Mouse (Mus musculus): ENCODE measurements around the gene Lhfpl4. TPM values are rescaled to one million over a fixed set of nuclear protein-coding genes. Genes with fewer than 3 reads are reported as not detected.

Gene Lhfpl4
- polyA plus RNA-seq (2015; fragmentation: Nextera tagmentation; extraction: Ambion mirVana), result 68.3 and 69.2 TPM in 2 replicates

DNA sequence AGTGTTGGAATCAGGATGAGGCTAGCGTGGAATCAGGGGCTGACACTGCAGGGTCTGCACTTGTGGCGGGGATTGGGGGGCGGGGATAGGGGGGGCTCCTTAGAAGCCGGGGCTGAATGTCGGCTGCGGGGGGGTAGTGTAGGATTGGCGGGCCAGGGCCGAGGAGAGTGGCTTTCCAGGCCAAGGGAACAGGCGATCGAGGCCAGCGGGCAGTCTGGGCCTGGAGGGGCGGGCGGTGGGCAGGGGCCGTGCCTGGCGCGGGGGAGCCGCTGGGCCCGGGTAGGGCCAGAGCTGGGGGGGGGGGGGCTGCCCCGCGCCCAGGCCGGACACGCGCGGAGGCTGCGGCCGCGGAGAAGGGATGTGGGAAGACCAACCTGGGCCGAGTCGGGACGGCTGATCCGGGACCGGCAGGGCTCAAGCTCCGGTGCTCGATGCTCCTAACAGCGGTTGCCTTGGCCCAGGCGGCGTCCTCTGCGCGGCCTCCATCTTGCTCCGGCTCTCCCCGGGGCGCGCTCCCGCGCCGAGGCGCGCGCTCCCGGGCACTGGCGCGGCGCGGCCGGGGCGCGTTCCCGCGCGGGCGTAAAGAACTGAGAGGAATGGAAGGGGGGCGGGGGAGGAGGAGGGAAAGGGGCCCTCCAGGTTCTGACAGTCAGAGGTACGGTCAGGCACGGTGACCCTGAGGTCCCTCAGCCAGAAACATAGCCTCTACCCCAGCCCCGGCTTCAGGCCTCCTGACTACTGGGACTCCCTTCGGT, at the start of gene Lhfpl4:
Gene Lhfpl4, minus strand, starts transcription at position 544 of the 755 bp plus-strand sequence.
- ATAC-seq, result peak; percentile 86
- peak within 1 kb of the TSS; percentile 83 for H3K27ac ChIP-seq (ENCODE audit: low read length)
- no peaks in the 10 kb centered on the region for H3K27me3 ChIP-seq (ENCODE audit: control insufficient read depth, insufficient read depth, low read depth, low read length)
- no peaks in the 10 kb centered on the region for H3K9me3 ChIP-seq (replicated peaks; ENCODE audit: control insufficient read depth, low read length, poor library complexity, severe bottlenecking)
- H3K4me1 ChIP-seq (ENCODE audit: control insufficient read depth, insufficient read depth, low read length), result peaks cover 34% of the 10 kb centered on the region
- H3K4me3 ChIP-seq (ENCODE audit: low read depth, low read length), result peak within 1 kb of the TSS; percentile 78
- WGBS, result under 1% methylated on average over 55 of the region's 66 CpGs
- H3K4me2 ChIP-seq (ENCODE audit: low read length), result peak within 1 kb of the TSS; percentile 83
- peak within 1 kb of the TSS; percentile 94 for H3K9ac ChIP-seq (ENCODE audit: low read depth, low read length)
- no peaks in the 10 kb centered on the region for H3K36me3 ChIP-seq (ENCODE audit: control insufficient read depth, insufficient read depth, low read length)

DNA sequence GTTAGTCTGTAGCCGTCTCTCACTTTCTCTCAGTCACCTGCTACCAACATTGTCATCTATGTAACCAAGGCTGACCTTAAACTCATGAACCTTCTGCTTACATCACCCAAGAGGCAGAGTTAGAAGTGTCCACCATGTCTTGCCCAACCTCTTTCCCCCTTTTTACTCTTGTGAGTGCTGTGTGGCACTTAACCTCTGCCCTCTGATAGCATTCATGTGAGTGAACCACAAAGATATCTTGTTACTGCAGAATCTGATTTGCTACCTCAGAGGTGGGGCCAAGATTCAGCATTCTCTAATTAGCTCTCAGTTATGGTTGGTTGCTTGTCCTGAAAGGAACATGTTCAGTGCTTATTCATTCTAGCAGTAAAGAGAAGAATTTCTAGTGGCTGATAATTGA, 47.6 kb upstream of the Lhfpl4 start:
- H3K36me3 ChIP-seq (ENCODE audit: control insufficient read depth, insufficient read depth, low read length), result 0 out of 2 replicates have a peak, but pooled peaks cover 4% of the 10 kb centered on the region
- H3K27me3 ChIP-seq (ENCODE audit: control insufficient read depth, insufficient read depth, low read depth, low read length), result no peaks in the 10 kb centered on the region
- no peak overlapping the region for H3K27ac ChIP-seq (ENCODE audit: low read length)
- peaks cover 12% of the 10 kb centered on the region for H3K4me1 ChIP-seq (ENCODE audit: control insufficient read depth, insufficient read depth, low read length)
- 91% methylated on average over 1 of the region's 1 CpGs for WGBS
- H3K4me2 ChIP-seq (ENCODE audit: low read length), result no peak overlapping the region
- no peak for ATAC-seq
- no peaks in the 10 kb centered on the region for H3K9me3 ChIP-seq (replicated peaks; ENCODE audit: control insufficient read depth, low read length, poor library complexity, severe bottlenecking)
- no peak overlapping the region for H3K4me3 ChIP-seq (ENCODE audit: low read depth, low read length)
- H3K9ac ChIP-seq (ENCODE audit: low read depth, low read length), result no peak overlapping the region

DNA sequence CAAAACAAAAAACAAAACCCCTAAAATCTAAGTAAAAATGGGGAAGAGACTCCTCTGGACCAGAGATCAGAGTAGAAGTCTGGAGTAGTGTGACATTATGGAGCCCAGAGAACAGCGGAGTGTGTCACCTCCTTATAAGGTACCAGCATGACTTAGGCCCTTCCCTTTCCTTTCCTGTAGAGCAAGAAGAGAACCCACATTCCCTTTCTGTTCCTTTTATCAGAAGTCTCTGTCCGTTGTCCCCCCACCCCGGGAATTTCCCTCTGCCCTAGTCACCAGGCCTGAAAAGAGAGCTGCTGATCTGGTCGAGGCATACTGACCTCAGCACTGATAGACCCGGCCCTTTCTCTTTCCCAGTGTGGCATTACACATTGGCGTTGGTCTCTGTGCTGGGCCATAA, 43.3 kb upstream of the Lhfpl4 start:
- Histone ChIP-seq H3K27me3 (ENCODE audit: control insufficient read depth, insufficient read depth, low read depth, low read length) (no peaks in the 10 kb centered on the region), H3K4me1 (ENCODE audit: control insufficient read depth, insufficient read depth, low read length) (peaks cover 15% of the 10 kb centered on the region), H3K9me3 (replicated peaks; ENCODE audit: control insufficient read depth, low read length, poor library complexity, severe bottlenecking) (no peaks in the 10 kb centered on the region), H3K4me3 (ENCODE audit: low read depth, low read length) (peak overlapping the region; percentile 92), H3K9ac (ENCODE audit: low read depth, low read length) (peak overlapping the region; percentile 83; the same call in 1 of the 2 replicates), H3K4me2 (ENCODE audit: low read length) (peak overlapping the region; percentile 90), H3K36me3 (ENCODE audit: control insufficient read depth, insufficient read depth, low read length) (no peaks in the 10 kb centered on the region), H3K27ac (ENCODE audit: low read length) (no peak overlapping the region)
- WGBS, result 49% methylated on average over 6 of the region's 6 CpGs
- ATAC-seq, result peak; percentile 9; the same call in 1 of the 2 replicates

- peak; percentile 98 for ATAC-seq
- Histone ChIP-seq H3K9me3 (replicated peaks; ENCODE audit: control insufficient read depth, low read length, poor library complexity, severe bottlenecking) (no peaks in the 10 kb centered on the region), H3K4me3 (ENCODE audit: low read depth, low read length) (peak within 1 kb of the TSS; percentile 92), H3K9ac (ENCODE audit: low read depth, low read length) (peak within 1 kb of the TSS; percentile 83), H3K27ac (ENCODE audit: low read length) (peak within 1 kb of the TSS; percentile 71), H3K27me3 (ENCODE audit: control insufficient read depth, insufficient read depth, low read depth, low read length) (no peaks in the 10 kb centered on the region), H3K36me3 (ENCODE audit: control insufficient read depth, insufficient read depth, low read length) (no peaks in the 10 kb centered on the region), H3K4me1 (ENCODE audit: control insufficient read depth, insufficient read depth, low read length) (peaks cover 15% of the 10 kb centered on the region), H3K4me2 (ENCODE audit: low read length) (peak within 1 kb of the TSS; percentile 90)
- under 1% methylated on average over 48 of the region's 55 CpGs for WGBS
These were observed 42.5 kb upstream of the Lhfpl4 start, which contains the start of gene Mtmr14 for GRCm38 (mm10) chr6:113237542-113238270. TSS of gene Mtmr14 (plus strand) at chr6:113237843.

DNA sequence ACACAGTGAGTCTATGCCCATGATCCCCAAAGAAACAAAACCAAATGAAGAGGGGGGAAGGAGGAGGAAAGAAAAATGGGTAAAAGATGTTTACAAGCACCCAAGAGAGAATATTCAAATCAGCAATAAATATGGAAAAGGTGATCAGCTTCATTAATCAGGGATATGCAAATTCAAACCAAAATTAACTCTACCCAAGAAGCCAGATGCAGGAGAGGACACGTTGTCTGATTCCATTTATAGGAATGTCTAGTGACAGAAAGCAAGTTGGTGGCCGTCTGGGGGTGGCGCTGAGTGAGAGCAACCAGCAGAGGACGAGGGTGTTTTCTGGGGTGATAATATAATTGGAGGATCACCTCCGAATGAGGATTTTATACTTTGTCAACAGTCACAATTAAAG, 40.0 kb upstream of the Lhfpl4 start:
- ATAC-seq, result no peak
- Histone ChIP-seq H3K27ac (ENCODE audit: low read length) (no peak overlapping the region), H3K9me3 (replicated peaks; ENCODE audit: control insufficient read depth, low read length, poor library complexity, severe bottlenecking) (no peaks in the 10 kb centered on the region), H3K4me2 (ENCODE audit: low read length) (no peak overlapping the region), H3K4me3 (ENCODE audit: low read depth, low read length) (no peak overlapping the region), H3K36me3 (ENCODE audit: control insufficient read depth, insufficient read depth, low read length) (no peaks in the 10 kb centered on the region), H3K9ac (ENCODE audit: low read depth, low read length) (no peak overlapping the region), H3K27me3 (ENCODE audit: control insufficient read depth, insufficient read depth, low read depth, low read length) (no peaks in the 10 kb centered on the region), H3K4me1 (ENCODE audit: control insufficient read depth, insufficient read depth, low read length) (peaks cover 15% of the 10 kb centered on the region)
- WGBS, result 71% methylated on average over 5 of the region's 5 CpGs

DNA sequence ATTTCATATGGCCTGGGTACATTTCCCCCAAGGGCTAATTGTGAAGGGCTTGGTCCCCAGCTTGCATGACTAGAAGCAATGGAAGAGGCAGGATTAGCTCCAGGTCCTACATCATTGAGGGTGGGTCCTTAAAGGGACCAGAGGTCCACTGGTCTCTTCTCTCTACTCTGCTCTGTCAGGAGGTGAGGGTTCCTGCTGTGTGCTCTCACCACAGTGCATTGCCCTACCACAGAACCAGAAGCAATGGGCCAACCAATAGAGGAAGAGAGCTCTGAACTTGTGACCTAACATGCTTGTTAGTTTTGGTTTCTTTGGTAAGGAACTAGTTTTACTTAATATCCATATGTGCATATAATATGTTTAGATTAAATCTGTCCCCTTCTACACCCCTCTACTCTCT, 31.5 kb upstream of the Lhfpl4 start:
- H3K4me2 ChIP-seq (ENCODE audit: low read length), result no peak overlapping the region
- H3K9me3 ChIP-seq (replicated peaks; ENCODE audit: control insufficient read depth, low read length, poor library complexity, severe bottlenecking), result no peaks in the 10 kb centered on the region
- no peak for ATAC-seq
- H3K4me1 ChIP-seq (ENCODE audit: control insufficient read depth, insufficient read depth, low read length), result no peaks in the 10 kb centered on the region
- no peaks in the 10 kb centered on the region for H3K36me3 ChIP-seq (ENCODE audit: control insufficient read depth, insufficient read depth, low read length)
- no peaks in the 10 kb centered on the region; the same call in 1 of the 2 replicates for H3K27me3 ChIP-seq (ENCODE audit: control insufficient read depth, insufficient read depth, low read depth, low read length)
- no peak overlapping the region for H3K9ac ChIP-seq (ENCODE audit: low read depth, low read length)
- H3K27ac ChIP-seq (ENCODE audit: low read length), result no peak overlapping the region
- no peak overlapping the region for H3K4me3 ChIP-seq (ENCODE audit: low read depth, low read length)

GRCm38 (mm10) chr6:113225798-113226197, 30.6 kb upstream of the Lhfpl4 start:
- Histone ChIP-seq H3K4me1 (ENCODE audit: control insufficient read depth, insufficient read depth, low read length) (no peaks in the 10 kb centered on the region), H3K9me3 (replicated peaks; ENCODE audit: control insufficient read depth, low read length, poor library complexity, severe bottlenecking) (no peaks in the 10 kb centered on the region), H3K9ac (ENCODE audit: low read depth, low read length) (no peak overlapping the region), H3K4me2 (ENCODE audit: low read length) (no peak overlapping the region), H3K36me3 (ENCODE audit: control insufficient read depth, insufficient read depth, low read length) (no peaks in the 10 kb centered on the region), H3K4me3 (ENCODE audit: low read depth, low read length) (no peak overlapping the region), H3K27me3 (ENCODE audit: control insufficient read depth, insufficient read depth, low read depth, low read length) (no peaks in the 10 kb centered on the region; the same call in 1 of the 2 replicates), H3K27ac (ENCODE audit: low read length) (no peak overlapping the region)
- WGBS, result 74% methylated on average over 4 of the region's 4 CpGs
- ATAC-seq, result no peak

DNA sequence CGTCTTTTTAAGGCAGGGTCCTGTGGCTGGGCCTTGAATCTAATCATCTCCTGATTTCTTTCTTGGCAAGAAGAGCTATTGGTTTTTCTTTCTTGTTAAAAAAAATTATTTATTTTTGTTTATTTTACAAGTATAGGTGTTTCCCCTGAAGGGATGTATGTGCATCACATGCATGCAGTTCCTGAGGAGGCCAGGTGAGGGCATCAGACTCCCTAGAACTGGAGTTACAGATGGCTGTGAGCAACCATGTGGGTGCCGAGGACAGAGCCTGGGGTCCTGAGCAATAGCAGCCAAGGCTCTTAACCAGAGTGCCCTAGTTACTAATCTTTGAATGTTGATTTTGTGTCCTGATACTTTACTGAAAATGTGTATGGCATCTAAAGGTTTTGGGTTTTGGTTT, 21.1 kb upstream of the Lhfpl4 start:
- Histone ChIP-seq H3K27me3 (ENCODE audit: control insufficient read depth, insufficient read depth, low read depth, low read length) (no peaks in the 10 kb centered on the region), H3K9me3 (replicated peaks; ENCODE audit: control insufficient read depth, low read length, poor library complexity, severe bottlenecking) (no peaks in the 10 kb centered on the region), H3K36me3 (ENCODE audit: control insufficient read depth, insufficient read depth, low read length) (no peaks in the 10 kb centered on the region), H3K4me2 (ENCODE audit: low read length) (no peak overlapping the region), H3K4me3 (ENCODE audit: low read depth, low read length) (no peak overlapping the region), H3K9ac (ENCODE audit: low read depth, low read length) (no peak overlapping the region), H3K4me1 (ENCODE audit: control insufficient read depth, insufficient read depth, low read length) (no peaks in the 10 kb centered on the region), H3K27ac (ENCODE audit: low read length) (no peak overlapping the region)
- 69% methylated on average over 2 of the region's 2 CpGs for WGBS
- ATAC-seq, result no peak

- Histone ChIP-seq H3K4me3 (ENCODE audit: low read depth, low read length) (peak overlapping the region; percentile 78), H3K9ac (ENCODE audit: low read depth, low read length) (peak overlapping the region; percentile 94), H3K9me3 (replicated peaks; ENCODE audit: control insufficient read depth, low read length, poor library complexity, severe bottlenecking) (no peaks in the 10 kb centered on the region), H3K36me3 (ENCODE audit: control insufficient read depth, insufficient read depth, low read length) (no peaks in the 10 kb centered on the region), H3K4me2 (ENCODE audit: low read length) (peak overlapping the region; percentile 83), H3K27ac (ENCODE audit: low read length) (peak overlapping the region; percentile 83), H3K27me3 (ENCODE audit: control insufficient read depth, insufficient read depth, low read depth, low read length) (no peaks in the 10 kb centered on the region), H3K4me1 (ENCODE audit: control insufficient read depth, insufficient read depth, low read length) (peaks cover 34% of the 10 kb centered on the region)
- 4% methylated on average over 9 of the region's 9 CpGs for WGBS
- ATAC-seq, result peak; percentile 15; the same call in 1 of the 2 replicates
These were observed 410 bp upstream of the Lhfpl4 start for GRCm38 (mm10) chr6:113195596-113195992.
